Mouse (Mus musculus): ENCODE measurements around the gene Apoo.

DNA sequence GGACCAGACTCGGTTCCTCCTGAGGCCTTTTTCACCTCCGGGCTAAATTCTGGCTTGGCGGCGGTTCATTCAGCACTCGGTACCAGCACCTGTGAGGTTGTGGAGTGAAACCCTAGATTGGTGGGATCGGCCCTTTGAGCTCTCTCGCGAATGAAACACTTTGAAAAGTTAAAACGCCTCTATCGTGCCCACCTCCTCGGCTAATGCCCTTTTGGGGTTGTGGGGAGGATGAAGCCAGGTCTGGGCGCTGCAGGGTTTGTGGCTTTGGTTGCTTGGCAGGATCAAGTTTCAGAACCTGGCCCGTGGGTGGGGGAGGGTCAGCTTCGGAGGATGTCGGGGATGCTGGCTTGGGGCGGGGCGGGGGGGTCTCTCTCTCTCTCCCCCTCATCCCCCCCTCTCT, 331 bp downstream of the Apoo start:
- no peak for TF ChIP-seq CTCF (conservative IDR thresholded peaks at IDR 0.05; ENCODE audit: insufficient read depth, insufficient read length, low read depth, low read length)
- TF ChIP-seq POLR2A (IDR thresholded peaks at IDR 0.05; ENCODE audit: low read depth, low read length): no peak

All from kidney, adult 2 months (tissue).